Mouse (Mus musculus): ENCODE results near the gene Tnf. TPM values are rescaled to one million over a fixed set of nuclear protein-coding genes. Genes with fewer than 3 reads are reported as not detected.
"Not testable (repeated sequence)": the region's sequence is repeated elsewhere in the genome, so short reads cannot be mapped to it uniquely, and the experiment has no call there.

Gene Tnf
- polyA plus RNA-seq, 1 experiment from 2014 or later = 0.47 TPM

- peak within 1 kb of the TSS; percentile 79 for H3K4me2 ChIP-seq
- WGBS = under 1% methylated on average over 35 of the region's 35 CpGs
- peak within 1 kb of the TSS; percentile 88 for H3K9ac ChIP-seq (ENCODE audit: low read depth, low read length)
- peak; percentile 83 for ATAC-seq (replicated peaks; ENCODE audit: low FRiP score)
- peak within 1 kb of the TSS; percentile 71 for H3K4me3 ChIP-seq (ENCODE audit: low read depth, low read length)
- no peaks in the 10 kb centered on the region for H3K9me3 ChIP-seq (ENCODE audit: control insufficient read depth, low read length)
- DNase-seq (ENCODE audit: low spot score) = peak; percentile 84
- H3K27ac ChIP-seq (ENCODE audit: low read depth, low read length) = peak within 1 kb of the TSS; percentile 95
- no peaks in the 10 kb centered on the region for H3K27me3 ChIP-seq (replicated peaks; ENCODE audit: control insufficient read depth, insufficient read depth, low read length)
- peaks cover 25% of the 10 kb centered on the region for H3K4me1 ChIP-seq (replicated peaks; ENCODE audit: control insufficient read depth, insufficient read depth, low read length)
- H3K36me3 ChIP-seq (ENCODE audit: control insufficient read depth, insufficient read depth, low read length) = peaks cover 12% of the 10 kb centered on the region; the same call in 1 of the 2 replicates
Observed at GRCm38 (mm10) chr17:35235614-35236389, 34.0 kb upstream of the Tnf start, which contains the start of gene Nfkbil1. Gene Nfkbil1 (minus strand): TSS chr17:35235792.

GRCm38 (mm10) chr17:35234903-35235302 lies 33.1 kb upstream of the Tnf start:
- DNase-seq (ENCODE audit: low spot score) = peak; percentile 61

GRCm38 (mm10) chr17:35234090-35234489 lies 32.3 kb upstream of the Tnf start:
- not testable (repeated sequence) for ATAC-seq (replicated peaks; ENCODE audit: low FRiP score); DNase-seq (ENCODE audit: low spot score); H3K27me3 ChIP-seq (replicated peaks; ENCODE audit: control insufficient read depth, insufficient read depth, low read length); H3K9me3 ChIP-seq (ENCODE audit: control insufficient read depth, low read length)
- H3K4me1 ChIP-seq (replicated peaks; ENCODE audit: control insufficient read depth, insufficient read depth, low read length) = peaks cover 20% of the 10 kb centered on the region
- H3K27ac ChIP-seq (ENCODE audit: low read depth, low read length) = peak overlapping the region; percentile 95
- peak overlapping the region; percentile 71 for H3K4me3 ChIP-seq (ENCODE audit: low read depth, low read length)
- peak overlapping the region; percentile 79 for H3K4me2 ChIP-seq
- peak overlapping the region; percentile 88 for H3K9ac ChIP-seq (ENCODE audit: low read depth, low read length)
- peaks cover 19% of the 10 kb centered on the region; the same call in 1 of the 2 replicates for H3K36me3 ChIP-seq (ENCODE audit: control insufficient read depth, insufficient read depth, low read length)
- WGBS = 72% methylated on average over 7 of the region's 7 CpGs

More at GRCm38 (mm10) chr17:35234903-35235302, 33.1 kb upstream of the Tnf start:
- Histone ChIP-seq H3K36me3 (ENCODE audit: control insufficient read depth, insufficient read depth, low read length) (peaks cover 12% of the 10 kb centered on the region; the same call in 1 of the 2 replicates), H3K9me3 (ENCODE audit: control insufficient read depth, low read length) (no peaks in the 10 kb centered on the region), H3K27me3 (replicated peaks; ENCODE audit: control insufficient read depth, insufficient read depth, low read length) (no peaks in the 10 kb centered on the region), H3K9ac (ENCODE audit: low read depth, low read length) (peak overlapping the region; percentile 88), H3K27ac (ENCODE audit: low read depth, low read length) (peak overlapping the region; percentile 95), H3K4me1 (replicated peaks; ENCODE audit: control insufficient read depth, insufficient read depth, low read length) (peaks cover 20% of the 10 kb centered on the region), H3K4me2 (peak overlapping the region; percentile 79), H3K4me3 (ENCODE audit: low read depth, low read length) (peak overlapping the region; percentile 71)
- 2% methylated on average over 31 of the region's 31 CpGs for WGBS
- ATAC-seq (replicated peaks; ENCODE audit: low FRiP score) = peak; percentile 11; the same call in 1 of the 2 replicates

GRCm38 (mm10) chr17:35233114-35233980 lies 31.5 kb upstream of the Tnf start, which contains the start of gene Atp6v1g2:
Gene Atp6v1g2 (plus strand): TSS chr17:35233660.
- H3K27me3 ChIP-seq (replicated peaks; ENCODE audit: control insufficient read depth, insufficient read depth, low read length) = no peaks in the 10 kb centered on the region
- H3K4me2 ChIP-seq = peak within 1 kb of the TSS; percentile 79
- DNase-seq (ENCODE audit: low spot score) (no peak), ATAC-seq (replicated peaks; ENCODE audit: low FRiP score) (no peak)
- 71% methylated on average over 18 of the region's 18 CpGs for WGBS
- H3K36me3 ChIP-seq (ENCODE audit: control insufficient read depth, insufficient read depth, low read length) = peaks cover 19% of the 10 kb centered on the region; the same call in 1 of the 2 replicates
- H3K4me3 ChIP-seq (ENCODE audit: low read depth, low read length) = peak within 1 kb of the TSS; percentile 71
- peak within 1 kb of the TSS; percentile 95 for H3K27ac ChIP-seq (ENCODE audit: low read depth, low read length)
- no peaks in the 10 kb centered on the region for H3K9me3 ChIP-seq (ENCODE audit: control insufficient read depth, low read length)
- H3K9ac ChIP-seq (ENCODE audit: low read depth, low read length) = peak within 1 kb of the TSS; percentile 88
- peaks cover 20% of the 10 kb centered on the region for H3K4me1 ChIP-seq (replicated peaks; ENCODE audit: control insufficient read depth, insufficient read depth, low read length)

GRCm38 (mm10) chr17:35232659-35233058 lies 30.9 kb upstream of the Tnf start:
- Histone ChIP-seq H3K36me3 (ENCODE audit: control insufficient read depth, insufficient read depth, low read length) (peaks cover 19% of the 10 kb centered on the region; the same call in 1 of the 2 replicates), H3K27me3 (replicated peaks; ENCODE audit: control insufficient read depth, insufficient read depth, low read length) (no peaks in the 10 kb centered on the region), H3K9me3 (ENCODE audit: control insufficient read depth, low read length) (no peaks in the 10 kb centered on the region), H3K27ac (ENCODE audit: low read depth, low read length) (peak overlapping the region; percentile 25; the same call in 1 of the 2 replicates), H3K4me2 (peak overlapping the region; percentile 79), H3K4me1 (replicated peaks; ENCODE audit: control insufficient read depth, insufficient read depth, low read length) (peaks cover 20% of the 10 kb centered on the region), H3K9ac (ENCODE audit: low read depth, low read length) (0 out of 2 replicates have a peak overlapping the region, but pooled peaks have one; percentile 25), H3K4me3 (ENCODE audit: low read depth, low read length) (peak overlapping the region; percentile 12; the same call in 1 of the 2 replicates)
- WGBS = 84% methylated on average over 5 of the region's 5 CpGs
- DNase-seq (ENCODE audit: low spot score) (no peak), ATAC-seq (replicated peaks; ENCODE audit: low FRiP score) (no peak)

- peaks cover 20% of the 10 kb centered on the region for H3K4me1 ChIP-seq (replicated peaks; ENCODE audit: control insufficient read depth, insufficient read depth, low read length)
- no peaks in the 10 kb centered on the region for H3K9me3 ChIP-seq (ENCODE audit: control insufficient read depth, low read length)
- peaks cover 19% of the 10 kb centered on the region; the same call in 1 of the 2 replicates for H3K36me3 ChIP-seq (ENCODE audit: control insufficient read depth, insufficient read depth, low read length)
- H3K9ac ChIP-seq (ENCODE audit: low read depth, low read length) = 0 out of 2 replicates have a peak overlapping the region, but pooled peaks have one; percentile 25
- peak; percentile 81 for DNase-seq (ENCODE audit: low spot score)
- no peaks in the 10 kb centered on the region for H3K27me3 ChIP-seq (replicated peaks; ENCODE audit: control insufficient read depth, insufficient read depth, low read length)
- ATAC-seq (replicated peaks; ENCODE audit: low FRiP score) = no peak
- H3K27ac ChIP-seq (ENCODE audit: low read depth, low read length) = 0 out of 2 replicates have a peak overlapping the region, but pooled peaks have one; percentile 25
- WGBS = 10% methylated on average over 12 of the region's 12 CpGs
- H3K4me3 ChIP-seq (ENCODE audit: low read depth, low read length) = peak overlapping the region; percentile 12; the same call in 1 of the 2 replicates
- H3K4me2 ChIP-seq = peak overlapping the region; percentile 79
Observed at GRCm38 (mm10) chr17:35232043-35232442, 30.2 kb upstream of the Tnf start.

GRCm38 (mm10) chr17:35231022-35231421 lies 29.2 kb upstream of the Tnf start:
- WGBS = 91% methylated on average over 10 of the region's 10 CpGs

GRCm38 (mm10) chr17:35226561-35227046 lies 24.8 kb upstream of the Tnf start:
- ATAC-seq (replicated peaks; ENCODE audit: low FRiP score) (no peak), DNase-seq (ENCODE audit: low spot score) (no peak)
- no peak overlapping the region for H3K4me3 ChIP-seq (ENCODE audit: low read depth, low read length)
- no peaks in the 10 kb centered on the region for H3K27me3 ChIP-seq (replicated peaks; ENCODE audit: control insufficient read depth, insufficient read depth, low read length)
- H3K4me2 ChIP-seq = no peak overlapping the region
- 78% methylated on average over 14 of the region's 14 CpGs for WGBS
- no peak overlapping the region for H3K9ac ChIP-seq (ENCODE audit: low read depth, low read length)
- peaks cover 19% of the 10 kb centered on the region; the same call in 1 of the 2 replicates for H3K36me3 ChIP-seq (ENCODE audit: control insufficient read depth, insufficient read depth, low read length)
- no peak overlapping the region for H3K27ac ChIP-seq (ENCODE audit: low read depth, low read length)
- peaks cover 4% of the 10 kb centered on the region; the same call in 1 of the 2 replicates for H3K4me1 ChIP-seq (replicated peaks; ENCODE audit: control insufficient read depth, insufficient read depth, low read length)
- no peaks in the 10 kb centered on the region for H3K9me3 ChIP-seq (ENCODE audit: control insufficient read depth, low read length)

More at GRCm38 (mm10) chr17:35231022-35231421, 29.2 kb upstream of the Tnf start:
- no peaks in the 10 kb centered on the region for H3K27me3 ChIP-seq (replicated peaks; ENCODE audit: control insufficient read depth, insufficient read depth, low read length)
- no peak overlapping the region for H3K4me3 ChIP-seq (ENCODE audit: low read depth, low read length)
- no peak overlapping the region for H3K27ac ChIP-seq (ENCODE audit: low read depth, low read length)
- ATAC-seq (replicated peaks; ENCODE audit: low FRiP score) = no peak
- H3K9me3 ChIP-seq (ENCODE audit: control insufficient read depth, low read length) = no peaks in the 10 kb centered on the region
- H3K4me2 ChIP-seq = no peak overlapping the region
- H3K36me3 ChIP-seq (ENCODE audit: control insufficient read depth, insufficient read depth, low read length) = peaks cover 19% of the 10 kb centered on the region; the same call in 1 of the 2 replicates
- H3K4me1 ChIP-seq (replicated peaks; ENCODE audit: control insufficient read depth, insufficient read depth, low read length) = peaks cover 15% of the 10 kb centered on the region
- H3K9ac ChIP-seq (ENCODE audit: low read depth, low read length) = no peak overlapping the region
- DNase-seq (ENCODE audit: low spot score) = no peak
